Mouse (Mus musculus) frontal cortex, adult (tissue): ENCODE measurements around the gene Vmn1r139.
"Not testable (repeated sequence)": the region's sequence is repeated elsewhere in the genome, so short reads cannot be mapped to it uniquely, and the experiment has no call there.

Source experiments
- ATAC-seq: cut with Nextera tagmentation; 2 replicates; pipeline ENCODE4 v1.9.2; 2017; ENCODE audit warnings: mild to moderate bottlenecking, moderate library complexity, mixed read lengths; ENCODE audit not compliant: low TSS enrichment

Vmn1r139 gene

GRCm38 (mm10) chr7:22068757-22069156 lies at the start of gene Vmn1r139:
Gene Vmn1r139 (plus strand): TSS chr7:22069057.
- ATAC-seq, result not testable (repeated sequence)

DNA sequence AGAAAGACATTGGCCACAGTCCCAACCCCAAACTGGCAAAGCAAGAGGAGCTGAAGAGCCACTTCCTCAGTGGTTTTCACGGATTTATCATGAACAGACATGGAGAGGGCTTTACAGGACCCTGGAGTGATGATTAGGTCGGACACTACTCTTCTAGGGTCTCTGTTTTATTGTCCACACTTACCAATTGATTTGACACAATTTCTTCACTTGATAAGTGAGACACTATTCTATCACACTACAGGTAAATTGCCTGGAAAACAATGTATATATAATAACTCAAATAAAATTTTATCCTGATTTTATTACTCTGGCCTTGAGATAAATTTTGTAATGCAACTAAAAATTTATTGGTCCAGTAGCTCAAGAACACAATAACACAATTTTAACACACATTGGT lies 40.1 kb upstream of the Vmn1r139 start, which contains the start of gene Vmn1r138:
Gene Vmn1r138 (minus strand): TSS at position 101 of the 400 bp plus-strand sequence.
- ATAC-seq, result not testable (repeated sequence)

- not testable (repeated sequence) for ATAC-seq
These were observed 12.7 kb upstream of the Vmn1r139 start, which contains the start of gene Gm6176 for GRCm38 (mm10) chr7:22056205-22056604. Gene Gm6176 (minus strand): TSS chr7:22056305.

DNA sequence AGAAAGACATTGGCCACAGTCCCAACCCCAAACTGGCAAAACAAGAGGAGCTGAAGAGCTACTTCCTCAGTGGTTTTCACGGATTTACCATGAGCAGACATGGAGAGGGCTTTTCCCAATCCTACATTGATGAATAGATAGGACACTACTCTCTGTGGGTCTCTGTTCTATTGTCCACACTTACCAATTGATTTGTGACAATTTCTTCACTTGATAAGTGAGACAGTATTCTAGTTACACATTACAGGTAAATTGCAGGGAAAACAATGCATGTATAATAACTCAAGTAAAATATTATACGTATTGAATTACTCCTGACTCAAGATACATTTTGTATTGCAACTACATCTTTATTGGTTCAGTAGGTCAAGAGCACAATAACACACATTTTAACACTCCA lies 49.3 kb downstream of the Vmn1r139 start, which contains the start of gene Gm16451:
Gene Gm16451 (minus strand): TSS at position 101 of the 400 bp plus-strand sequence.
- ATAC-seq, result not testable (repeated sequence)

DNA sequence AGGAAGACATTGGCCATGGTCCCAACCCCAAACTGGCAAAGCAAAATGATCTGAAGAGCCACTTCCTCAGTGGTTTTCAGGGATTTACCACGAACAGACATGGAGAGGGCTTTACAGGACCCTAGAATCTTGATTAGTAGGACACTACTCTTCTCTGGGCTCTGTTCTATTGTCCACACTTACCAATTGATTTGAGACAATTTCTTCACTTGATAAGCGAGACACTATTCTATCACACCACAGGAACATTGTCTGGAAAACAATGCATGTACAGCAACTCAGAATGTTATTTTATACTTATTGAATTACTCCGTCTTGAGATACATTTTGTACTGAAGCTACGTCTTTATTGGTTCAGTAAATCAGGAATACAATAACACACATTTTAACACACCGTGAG lies 65.8 kb downstream of the Vmn1r139 start, which contains the start of gene Gm10666:
Gene Gm10666 (minus strand): TSS at position 101 of the 400 bp plus-strand sequence.
- ATAC-seq, result not testable (repeated sequence)
